In the genomic region with DNA sequence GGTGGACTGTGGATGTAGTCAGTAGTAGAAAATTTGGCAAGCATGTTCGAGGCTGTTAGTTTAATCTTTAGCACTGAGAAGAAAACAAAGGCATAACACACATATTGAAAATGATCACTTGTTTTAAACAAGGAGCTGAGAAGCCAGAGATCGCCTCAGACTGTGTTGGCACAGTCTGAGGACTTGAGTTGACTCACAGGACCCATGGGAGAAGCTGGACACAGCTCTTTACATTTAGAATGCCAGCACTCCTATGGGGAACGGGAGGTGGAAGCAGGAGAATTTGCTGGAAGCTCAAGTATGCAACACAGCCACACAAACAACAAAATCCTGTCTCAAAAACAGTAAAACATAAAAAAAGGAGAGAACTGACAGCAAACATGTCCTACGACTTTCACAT, we compare ENCODE assay signal across 14 mouse cellular contexts. TPM values are rescaled to one million over a fixed set of nuclear protein-coding genes. Genes with fewer than 3 reads are reported as not detected.
DNase-seq lines count a peak whose midpoint lies in the region; ATAC-seq and TF ChIP-seq lines count a peak whose summit lies in the region.
"Had no signal": no experiment of that assay in that cellular context is flagged by ENCODE, and none has a peak within 500 bp of the region (broad histone marks: within the 10 kb centered on the region; RNA-seq: fewer than 3 reads in every experiment).

No protein-coding gene starts in this region.

- TF ChIP-seq POLR2A in myocyte (IDR thresholded peaks at IDR 0.05; ENCODE audit: insufficient read length, low read depth), result no peak

- intact Hi-C loops in heart, postnatal 10 days (cut with DNase I), result loop anchor here (10.0 kb wide), 1 partner anchor 361 kb away; no protein-coding TSS in a partner anchor

- H3K4me2 ChIP-seq in heart, embryonic 15.5 days, result no peak overlapping the region
- no peak overlapping the region for H3K4me2 ChIP-seq in liver, embryonic 13.5 days
- no peak overlapping the region for H3K4me2 ChIP-seq in liver, postnatal 0 days (ENCODE audit: low read depth, low read length)
- peak overlapping the region; percentile 93 for H3K4me2 ChIP-seq in myocyte (ENCODE audit: low read depth)
- no peak overlapping the region for H3K4me2 ChIP-seq in hindbrain, embryonic 14.5 days (replicated peaks)
- H3K4me2 ChIP-seq: lung, embryonic 15.5 days; neural tube, embryonic 15.5 days; stomach, embryonic 15.5 days had no signal

- peaks cover 10% of the 10 kb centered on the region; the same call in 1 of the 2 replicates for H3K4me1 ChIP-seq in heart, embryonic 15.5 days (replicated peaks)
- H3K4me1 ChIP-seq in liver, embryonic 13.5 days (replicated peaks), result peaks cover 27% of the 10 kb centered on the region
- peaks cover 5% of the 10 kb centered on the region; the same call in 1 of the 2 replicates for H3K4me1 ChIP-seq in liver, postnatal 0 days (ENCODE audit: insufficient read depth)
- H3K4me1 ChIP-seq in hindbrain, embryonic 14.5 days (replicated peaks; ENCODE audit: control insufficient read depth, insufficient read depth, low read length), result no peaks in the 10 kb centered on the region
- H3K4me1 ChIP-seq: neural tube, embryonic 15.5 days; stomach, embryonic 15.5 days had no signal

- no peak for TF ChIP-seq EP300 in liver, postnatal 0 days (IDR thresholded peaks at IDR 0.05; ENCODE audit: low read depth)

- H3K4me3 ChIP-seq in heart, embryonic 15.5 days, result no peak overlapping the region
- no peak overlapping the region for H3K4me3 ChIP-seq in liver, embryonic 13.5 days (replicated peaks)
- no peak overlapping the region for H3K4me3 ChIP-seq in liver, postnatal 0 days (ENCODE audit: low read depth, low read length)
- H3K4me3 ChIP-seq in myocyte, result no peak overlapping the region
- no peak overlapping the region for H3K4me3 ChIP-seq in hindbrain, embryonic 14.5 days (replicated peaks; ENCODE audit: low read length)
- H3K4me3 ChIP-seq: erythroblast, embryonic 14.5 days; lung, embryonic 15.5 days; neural tube, embryonic 15.5 days; stomach, embryonic 15.5 days had no signal

- peaks cover 9% of the 10 kb centered on the region for H3K79me2 ChIP-seq in myocyte (ENCODE audit: control insufficient read depth, insufficient read depth)

- 79% methylated on average over 4 of the region's 4 CpGs for WGBS in heart, embryonic 15.5 days
- WGBS in liver, embryonic 13.5 days (ENCODE audit: insufficient replicate concordance), result 80% methylated on average over 4 of the region's 4 CpGs
- 79% methylated on average over 4 of the region's 4 CpGs for WGBS in liver, postnatal 0 days (ENCODE audit: insufficient replicate concordance)
- WGBS in hindbrain, embryonic 14.5 days, result 91% methylated on average over 4 of the region's 4 CpGs

- H3K27me3 ChIP-seq in heart, embryonic 15.5 days, result no peaks in the 10 kb centered on the region
- no peaks in the 10 kb centered on the region for H3K27me3 ChIP-seq in liver, embryonic 13.5 days
- no peaks in the 10 kb centered on the region for H3K27me3 ChIP-seq in liver, postnatal 0 days (ENCODE audit: insufficient read depth, low read length)
- H3K27me3 ChIP-seq in myocyte (ENCODE audit: control insufficient read depth, insufficient read depth, insufficient read length), result no peaks in the 10 kb centered on the region
- H3K27me3 ChIP-seq in hindbrain, embryonic 14.5 days (ENCODE audit: control insufficient read depth, insufficient read depth, low read length), result no peaks in the 10 kb centered on the region
- H3K27me3 ChIP-seq: lung, embryonic 15.5 days; neural tube, embryonic 15.5 days; stomach, embryonic 15.5 days had no signal

- H3ac ChIP-seq in myocyte (ENCODE audit: control insufficient read depth, insufficient read length), result no peak overlapping the region

- no peaks in the 10 kb centered on the region for H3K36me3 ChIP-seq in heart, embryonic 15.5 days
- peaks cover 23% of the 10 kb centered on the region for H3K36me3 ChIP-seq in liver, embryonic 13.5 days
- H3K36me3 ChIP-seq in liver, postnatal 0 days (replicated peaks; ENCODE audit: insufficient read depth, low read length), result peaks cover 11% of the 10 kb centered on the region
- H3K36me3 ChIP-seq in myocyte (ENCODE audit: control insufficient read depth, insufficient read depth), result peaks cover 8% of the 10 kb centered on the region
- H3K36me3 ChIP-seq in hindbrain, embryonic 14.5 days (replicated peaks; ENCODE audit: control insufficient read depth, insufficient read depth), result peaks cover 4% of the 10 kb centered on the region; the same call in 1 of the 2 replicates
- H3K36me3 ChIP-seq: lung, embryonic 15.5 days; neural tube, embryonic 15.5 days had no signal

- H3K9ac ChIP-seq in heart, embryonic 15.5 days, result no peak overlapping the region
- no peak overlapping the region for H3K9ac ChIP-seq in liver, embryonic 13.5 days
- no peak overlapping the region for H3K9ac ChIP-seq in liver, postnatal 0 days (replicated peaks)
- H3K9ac ChIP-seq in hindbrain, embryonic 14.5 days, result no peak overlapping the region
- H3K9ac ChIP-seq: lung, embryonic 15.5 days; neural tube, embryonic 15.5 days; stomach, embryonic 15.5 days had no signal

- 0 out of 2 replicates have a peak overlapping the region, but pooled peaks have one; percentile 40 for H3K27ac ChIP-seq in heart, embryonic 15.5 days
- peak overlapping the region; percentile 47; the same call in 1 of the 2 replicates for H3K27ac ChIP-seq in liver, embryonic 13.5 days
- no peak overlapping the region for H3K27ac ChIP-seq in liver, postnatal 0 days (ENCODE audit: low read depth)
- no peak overlapping the region for H3K27ac ChIP-seq in hindbrain, embryonic 14.5 days
- H3K27ac ChIP-seq: lung, embryonic 15.5 days; neural tube, embryonic 15.5 days; stomach, embryonic 15.5 days had no signal

- no peaks in the 10 kb centered on the region for H3K9me3 ChIP-seq in heart, embryonic 15.5 days (replicated peaks)
- no peaks in the 10 kb centered on the region for H3K9me3 ChIP-seq in liver, embryonic 13.5 days (replicated peaks)
- H3K9me3 ChIP-seq in liver, postnatal 0 days (ENCODE audit: low read length), result no peaks in the 10 kb centered on the region
- no peaks in the 10 kb centered on the region for H3K9me3 ChIP-seq in hindbrain, embryonic 14.5 days (ENCODE audit: control insufficient read depth, low read length)
- H3K9me3 ChIP-seq: lung, embryonic 15.5 days; neural tube, embryonic 15.5 days; stomach, embryonic 15.5 days had no signal

- ATAC-seq in heart, embryonic 15.5 days (replicated peaks; ENCODE audit: insufficient number of reproducible peaks, insufficient read depth, low FRiP score, low read depth), result no peak
- no peak for ATAC-seq in liver, embryonic 13.5 days (ENCODE audit: low read depth)
- no peak for ATAC-seq in liver, postnatal 0 days
- no peak for ATAC-seq in hindbrain, embryonic 14.5 days (ENCODE audit: low FRiP score)
- ATAC-seq: forebrain, embryonic 14.5 days; intestine, postnatal 0 days had no signal

- DNase-seq in heart, postnatal 10 days, result no peak
- no peak for DNase-seq in liver, embryonic 13.5 days
- DNase-seq in liver, postnatal 0 days, result no peak
- DNase-seq in NIH3T3 (ENCODE audit: low read depth), result peak; percentile 84
- DNase-seq in hindbrain, embryonic 14.5 days (ENCODE audit: low spot score), result no peak
- no peak for DNase-seq in thymus, adult 18-20 months

- TF ChIP-seq CTCF in liver, postnatal 0 days (IDR thresholded peaks at IDR 0.05; ENCODE audit: low read depth), result no peak

TF ChIP-seq in myocyte, 11 proteins besides CTCF, POLR2A, EP300 and RAD21:
- no peak for TF ChIP-seq E2F4 (IDR thresholded peaks at IDR 0.05; ENCODE audit: insufficient read depth)
- TF ChIP-seq MYOD1 (IDR thresholded peaks at IDR 0.05; ENCODE audit: control insufficient read depth in 1 of 3, insufficient read length in 2 of 3, low read depth in 2 of 3), result no peak
- TF ChIP-seq USF1 (IDR thresholded peaks at IDR 0.05; ENCODE audit: low read depth), result no peak
- TF ChIP-seq CEBPB (IDR thresholded peaks at IDR 0.05; ENCODE audit: insufficient read depth, poor library complexity, severe bottlenecking), result no peak
- no peak for TF ChIP-seq TCF3 (IDR thresholded peaks at IDR 0.05; ENCODE audit: insufficient read length, low read depth)
- TF ChIP-seq POLR2AphosphoS2 (IDR thresholded peaks at IDR 0.05; ENCODE audit: insufficient read length, low read depth), result no peak

RNA-seq across cellular contexts. Expression of a gene that starts 29.5 kb away (rescaled TPM):
- polyA plus RNA-seq in heart, embryonic 15.5 days (2015; fragmentation: Nextera tagmentation; extraction: Ambion mirVana), result 74.3 and 82.1 TPM in 2 replicates
- 10 to 100 TPM; 49.8 to 53.1 TPM for total RNA-seq in heart, postnatal 10 days (2021)
- 89.2 and 103 TPM in 2 replicates for polyA plus RNA-seq in liver, embryonic 13.5 days (2015; fragmentation: Nextera tagmentation; extraction: Ambion mirVana)
- polyA plus RNA-seq in liver, postnatal 0 days (2015; fragmentation: Nextera tagmentation; extraction: Ambion mirVana), result 110 and 125 TPM in 2 replicates
- polyA plus RNA-seq in myocyte (2012; fragmentation: generic; extraction: Trizol), result 169 TPM
- polyA plus RNA-seq in hindbrain, embryonic 14.5 days (2014; fragmentation: Nextera tagmentation; extraction: Ambion mirVana), result 148 and 151 TPM in 2 replicates

RNA-seq across cellular contexts. Expression of a gene that starts 29.7 kb away (rescaled TPM):
- 16.1 and 18.1 TPM in 2 replicates for polyA plus RNA-seq in heart, embryonic 15.5 days (2015; fragmentation: Nextera tagmentation; extraction: Ambion mirVana)
- total RNA-seq in heart, postnatal 10 days (2021), result 1 to 10 TPM; 8.7 to 9.3 TPM
- 23.0 and 23.3 TPM in 2 replicates for polyA plus RNA-seq in liver, embryonic 13.5 days (2015; fragmentation: Nextera tagmentation; extraction: Ambion mirVana)
- polyA plus RNA-seq in liver, postnatal 0 days (2015; fragmentation: Nextera tagmentation; extraction: Ambion mirVana), result 12.7 and 13.3 TPM in 2 replicates
- 22.6 TPM for polyA plus RNA-seq in myocyte (2012; fragmentation: generic; extraction: Trizol)
- polyA plus RNA-seq in hindbrain, embryonic 14.5 days (2014; fragmentation: Nextera tagmentation; extraction: Ambion mirVana), result 28.5 and 30.4 TPM in 2 replicates

Comparison
In these comparisons a context has a peak if more than half of its experiments do, and no peak if none do; other contexts are left out.
1. H3K27ac ChIP-seq: peak in heart, embryonic 15.5 days (single experiment) and liver, embryonic 13.5 days (single experiment); none in liver, postnatal 0 days (single experiment) and hindbrain, embryonic 14.5 days (single experiment).